Mouse (Mus musculus) cortical plate, adult 2 months (tissue): ENCODE data around the gene C2cd3.

ENCODE experiments used
- CTCF ChIP-seq: fragments of 200-500 bp; IDR thresholded peaks from 2 replicates; pipeline ENCODE4 v1.5.1; 2011; ENCODE audit warnings: mild to moderate bottlenecking, control low read depth, low read length; ENCODE audit not compliant: insufficient read depth; ENCODE audit errors: extremely low read depth
- POLR2A ChIP-seq: fragments of 200-500 bp; IDR thresholded peaks from 2 replicates; pipeline ENCODE4 v1.6.1; 2011; ENCODE audit warnings: mild to moderate bottlenecking, low read length, control low read depth; ENCODE audit not compliant: insufficient read depth; ENCODE audit errors: extremely low read depth

DNA sequence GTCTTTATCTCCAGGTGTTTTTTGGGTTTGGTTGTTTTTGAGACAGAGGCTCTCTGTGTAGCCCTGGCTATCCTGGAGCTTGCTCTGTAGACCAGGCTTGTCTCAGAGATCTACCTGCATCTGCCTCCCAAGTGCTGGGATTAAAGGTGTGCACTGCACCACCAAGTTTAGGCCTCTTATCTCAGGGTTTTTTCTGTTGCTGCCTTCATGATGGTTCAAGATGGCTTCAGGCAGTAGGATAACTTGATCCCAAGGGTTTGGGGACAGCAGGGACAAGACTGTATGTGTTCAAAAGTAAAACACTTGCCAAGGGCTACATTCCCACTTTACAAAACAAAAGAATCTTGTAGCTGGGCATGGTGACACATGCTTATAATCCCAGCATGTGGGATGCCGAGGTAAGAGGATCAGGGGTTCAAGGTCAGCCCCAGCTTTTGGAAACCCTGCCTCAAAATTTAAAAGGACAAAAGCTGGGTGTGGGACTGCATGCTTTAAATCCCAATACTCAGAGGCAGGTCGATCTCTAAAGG lies 129.9 kb downstream of the C2cd3 start:
- TF ChIP-seq POLR2A (no peak), CTCF (no peak)
